Mouse (Mus musculus): ENCODE measurements around the gene Serpinh1.
"Not testable (repeated sequence)": the region's sequence is repeated elsewhere in the genome, so short reads cannot be mapped to it uniquely, and the experiment has no call there.

Serpinh1 gene

GRCm38 (mm10) chr7:99374325-99374724 lies 21.3 kb upstream of the Serpinh1 start:
- not testable (repeated sequence) for DNase-seq (ENCODE audit: low spot score)

GRCm38 (mm10) chr7:99366716-99367115 lies 13.7 kb upstream of the Serpinh1 start:
- DNase-seq (ENCODE audit: low spot score), result no peak

- peak; percentile 93 for DNase-seq (ENCODE audit: low spot score)
Measured at GRCm38 (mm10) chr7:99365069-99365468, 12.0 kb upstream of the Serpinh1 start.

- no peak for DNase-seq (ENCODE audit: low spot score)
Measured at GRCm38 (mm10) chr7:99362137-99362536, 9.1 kb upstream of the Serpinh1 start.

GRCm38 (mm10) chr7:99360803-99361414 lies 7.9 kb upstream of the Serpinh1 start:
- DNase-seq (ENCODE audit: low spot score), result no peak

- DNase-seq (ENCODE audit: low spot score), result peak; percentile 82
Measured at GRCm38 (mm10) chr7:99360021-99360802, 7.2 kb upstream of the Serpinh1 start.

- DNase-seq (ENCODE audit: low spot score), result no peak
Measured at GRCm38 (mm10) chr7:99358371-99358770, 5.3 kb upstream of the Serpinh1 start.

GRCm38 (mm10) chr7:99357201-99357600 lies 4.2 kb upstream of the Serpinh1 start:
- DNase-seq (ENCODE audit: low spot score), result no peak

GRCm38 (mm10) chr7:99356244-99356930 lies 3.3 kb upstream of the Serpinh1 start:
- DNase-seq (ENCODE audit: low spot score), result no peak

GRCm38 (mm10) chr7:99355731-99356131 lies 2.7 kb upstream of the Serpinh1 start:
- peak; percentile 79 for DNase-seq (ENCODE audit: low spot score)

GRCm38 (mm10) chr7:99351802-99352517 lies 1.1 kb downstream of the Serpinh1 start:
- DNase-seq (ENCODE audit: low spot score), result peak; percentile 78

- DNase-seq (ENCODE audit: low spot score), result peak; percentile 49
Measured at GRCm38 (mm10) chr7:99351104-99351801, 1.8 kb downstream of the Serpinh1 start.

- DNase-seq (ENCODE audit: low spot score), result no peak
Measured at GRCm38 (mm10) chr7:99349782-99350720, 3.0 kb downstream of the Serpinh1 start.

- DNase-seq (ENCODE audit: low spot score), result no peak
Measured at GRCm38 (mm10) chr7:99348883-99349282, 4.2 kb downstream of the Serpinh1 start.

GRCm38 (mm10) chr7:99347268-99347667 lies 5.8 kb downstream of the Serpinh1 start:
- DNase-seq (ENCODE audit: low spot score), result no peak

- DNase-seq (ENCODE audit: low spot score), result no peak
Measured at GRCm38 (mm10) chr7:99343577-99343976, 9.5 kb downstream of the Serpinh1 start.

- no peak for DNase-seq (ENCODE audit: low spot score)
Measured at GRCm38 (mm10) chr7:99340736-99341135, 12.3 kb downstream of the Serpinh1 start.

- peak; percentile 90 for DNase-seq (ENCODE audit: low spot score)
Measured at GRCm38 (mm10) chr7:99332774-99333480, 20.1 kb downstream of the Serpinh1 start.

- no peak for DNase-seq (ENCODE audit: low spot score)
Measured at GRCm38 (mm10) chr7:99330012-99330411, 23.0 kb downstream of the Serpinh1 start.

- DNase-seq (ENCODE audit: low spot score), result no peak
Measured at GRCm38 (mm10) chr7:99328847-99329246, 24.2 kb downstream of the Serpinh1 start.

Measured in retina, embryonic 14.5 days (tissue).